Mouse (Mus musculus) midbrain, embryonic 10.5 days (tissue): Measurements from ENCODE around the gene Cyp2j5. TPM values are rescaled to one million over a fixed set of nuclear protein-coding genes. Genes with fewer than 3 reads are reported as not detected.

ENCODE experiments used
- DNase-seq: peaks from one replicate; pipeline ENCODE4 v3.0.0-alpha.2; 2017; ENCODE audit warnings: low spot score
- H3K27ac ChIP-seq: fragments of 300-500 bp; sonication (generic); replicated peaks from 2 replicates; pipeline ENCODE4 v1.5.1; 2016; ENCODE audit warnings: mild to moderate bottlenecking
- H3K27me3 ChIP-seq: fragments of 300-500 bp; sonication (generic); 2 replicates; pipeline ENCODE4 v1.6.1; 2016; ENCODE audit warnings: low read depth, mild to moderate bottlenecking; ENCODE audit not compliant: poor library complexity, severe bottlenecking
- H3K36me3 ChIP-seq: fragments of 300-500 bp; sonication (generic); 2 replicates; pipeline ENCODE4 v1.6.1; 2016; ENCODE audit warnings: mild to moderate bottlenecking, moderate library complexity
- H3K4me1 ChIP-seq: fragments of 300-500 bp; sonication (generic); 2 replicates; pipeline ENCODE4 v1.6.1; 2016
- H3K4me3 ChIP-seq: fragments of 300-500 bp; sonication (generic); 2 replicates; pipeline ENCODE4 v1.5.1; 2016; ENCODE audit warnings: mild to moderate bottlenecking, moderate library complexity
- H3K9me3 ChIP-seq: fragments of 300-500 bp; sonication (generic); replicated peaks from 2 replicates; pipeline ENCODE4 v1.6.1; 2016; ENCODE audit warnings: mild to moderate bottlenecking
- WGBS: fragments of 180-500 bp; shearing (Covaris S2); methylation state at CpG from one replicate; pipeline ENCODE4 v1.1.7; 2016; 5-methylcytosine and 5-hydroxymethylcytosine counted together
- polyA plus RNA-seq: library from polyadenylated mRNA; unstranded; fragments of >200 nt; fragmentation: Nextera tagmentation; extraction: Ambion mirVana; gene quantifications from 2 replicates; pipeline ENCODE4 v1.2.1, GENCODE M21; 2016

The Cyp2j5 gene
- polyA plus RNA-seq: not detected in 2 replicates

- no peak within 1 kb of the TSS for H3K4me3 ChIP-seq
- DNase-seq: no peak
- 89% methylated on average over 2 of the region's 2 CpGs for WGBS
Measured at GRCm38 (mm10) chr4:96663991-96664390, at the start of gene Cyp2j5. Gene Cyp2j5, minus strand, starts transcription at chr4:96664154.

GRCm38 (mm10) chr4:96705281-96705951 is 41.5 kb upstream of the Cyp2j5 start:
- Histone ChIP-seq H3K27me3 (no peaks in the 10 kb centered on the region), H3K9me3 (no peaks in the 10 kb centered on the region), H3K4me3 (no peak overlapping the region), H3K36me3 (no peaks in the 10 kb centered on the region), H3K27ac (no peak overlapping the region), H3K4me1 (no peaks in the 10 kb centered on the region)
- WGBS: 64% methylated on average over 2 of the region's 2 CpGs
- DNase-seq: peak; percentile 38

More at GRCm38 (mm10) chr4:96663991-96664390, at the start of gene Cyp2j5:
- Histone ChIP-seq H3K9me3 (no peaks in the 10 kb centered on the region), H3K27ac (no peak within 1 kb of the TSS), H3K36me3 (no peaks in the 10 kb centered on the region), H3K4me1 (no peaks in the 10 kb centered on the region), H3K27me3 (no peaks in the 10 kb centered on the region)

- Histone ChIP-seq H3K4me1 (peaks cover 20% of the 10 kb centered on the region), H3K4me3 (no peak overlapping the region), H3K9me3 (no peaks in the 10 kb centered on the region), H3K27me3 (no peaks in the 10 kb centered on the region), H3K27ac (0 out of 2 replicates have a peak overlapping the region, but pooled peaks have one; percentile 38), H3K36me3 (no peaks in the 10 kb centered on the region)
- no peak for DNase-seq
- WGBS: 80% methylated on average over 5 of the region's 5 CpGs
Measured at GRCm38 (mm10) chr4:96698218-96698561, 34.2 kb upstream of the Cyp2j5 start.

- Histone ChIP-seq H3K27me3 (no peaks in the 10 kb centered on the region), H3K9me3 (no peaks in the 10 kb centered on the region), H3K27ac (0 out of 2 replicates have a peak overlapping the region, but pooled peaks have one; percentile 38), H3K36me3 (no peaks in the 10 kb centered on the region), H3K4me3 (no peak overlapping the region), H3K4me1 (peaks cover 20% of the 10 kb centered on the region)
- DNase-seq: no peak
- WGBS: 85% methylated on average over 15 of the region's 15 CpGs
Measured at GRCm38 (mm10) chr4:96697511-96698217, 33.7 kb upstream of the Cyp2j5 start.

GRCm38 (mm10) chr4:96696614-96697360 is 32.8 kb upstream of the Cyp2j5 start:
- Histone ChIP-seq H3K36me3 (no peaks in the 10 kb centered on the region), H3K9me3 (no peaks in the 10 kb centered on the region), H3K4me1 (peaks cover 20% of the 10 kb centered on the region), H3K4me3 (no peak overlapping the region), H3K27ac (no peak overlapping the region), H3K27me3 (no peaks in the 10 kb centered on the region)
- WGBS: 42% methylated on average over 13 of the region's 13 CpGs
- peak; percentile 61 for DNase-seq

GRCm38 (mm10) chr4:96687358-96687803 is 23.4 kb upstream of the Cyp2j5 start:
- DNase-seq: no peak
- WGBS: 64% methylated on average over 2 of the region's 2 CpGs
- H3K4me1 ChIP-seq: no peaks in the 10 kb centered on the region

GRCm38 (mm10) chr4:96683474-96683873 is 19.5 kb upstream of the Cyp2j5 start:
- Histone ChIP-seq H3K4me1 (no peaks in the 10 kb centered on the region), H3K4me3 (no peak overlapping the region), H3K9me3 (no peaks in the 10 kb centered on the region), H3K27ac (no peak overlapping the region), H3K27me3 (no peaks in the 10 kb centered on the region), H3K36me3 (no peaks in the 10 kb centered on the region)
- 55% methylated on average over 2 of the region's 2 CpGs for WGBS
- DNase-seq: no peak

More at GRCm38 (mm10) chr4:96687358-96687803, 23.4 kb upstream of the Cyp2j5 start:
- H3K27ac ChIP-seq: no peak overlapping the region
- no peak overlapping the region for H3K4me3 ChIP-seq
- H3K27me3 ChIP-seq: no peaks in the 10 kb centered on the region
- H3K9me3 ChIP-seq: no peaks in the 10 kb centered on the region
- H3K36me3 ChIP-seq: no peaks in the 10 kb centered on the region

GRCm38 (mm10) chr4:96680966-96681365 is 17.0 kb upstream of the Cyp2j5 start:
- H3K27ac ChIP-seq: no peak overlapping the region
- DNase-seq: no peak
- no peaks in the 10 kb centered on the region for H3K4me1 ChIP-seq
- no peaks in the 10 kb centered on the region for H3K9me3 ChIP-seq
- H3K36me3 ChIP-seq: no peaks in the 10 kb centered on the region
- no peak overlapping the region for H3K4me3 ChIP-seq
- H3K27me3 ChIP-seq: no peaks in the 10 kb centered on the region

GRCm38 (mm10) chr4:96680233-96680632 is 16.3 kb upstream of the Cyp2j5 start:
- H3K36me3 ChIP-seq: no peaks in the 10 kb centered on the region
- DNase-seq: no peak
- no peaks in the 10 kb centered on the region for H3K9me3 ChIP-seq
- H3K27me3 ChIP-seq: no peaks in the 10 kb centered on the region
- no peaks in the 10 kb centered on the region for H3K4me1 ChIP-seq
- H3K4me3 ChIP-seq: no peak overlapping the region
- 24% methylated on average over 1 of the region's 1 CpGs for WGBS
- H3K27ac ChIP-seq: no peak overlapping the region

GRCm38 (mm10) chr4:96664668-96665454 is 907 bp upstream of the Cyp2j5 start:
- Histone ChIP-seq H3K4me1 (no peaks in the 10 kb centered on the region), H3K4me3 (no peak overlapping the region), H3K9me3 (no peaks in the 10 kb centered on the region), H3K27ac (no peak overlapping the region), H3K27me3 (no peaks in the 10 kb centered on the region), H3K36me3 (no peaks in the 10 kb centered on the region)
- no peak for DNase-seq
- 93% methylated on average over 1 of the region's 1 CpGs for WGBS

GRCm38 (mm10) chr4:96635455-96635854 is 28.5 kb downstream of the Cyp2j5 start:
- no peak overlapping the region for H3K27ac ChIP-seq

GRCm38 (mm10) chr4:96622474-96622873 is 41.5 kb downstream of the Cyp2j5 start:
- no peaks in the 10 kb centered on the region for H3K27me3 ChIP-seq

More at GRCm38 (mm10) chr4:96635455-96635854, 28.5 kb downstream of the Cyp2j5 start:
- 79% methylated on average over 1 of the region's 1 CpGs for WGBS
- Histone ChIP-seq H3K36me3 (no peaks in the 10 kb centered on the region), H3K27me3 (no peaks in the 10 kb centered on the region), H3K9me3 (no peaks in the 10 kb centered on the region), H3K4me1 (no peaks in the 10 kb centered on the region), H3K4me3 (no peak overlapping the region)
- no peak for DNase-seq

More at GRCm38 (mm10) chr4:96622474-96622873, 41.5 kb downstream of the Cyp2j5 start:
- no peak for DNase-seq
- Histone ChIP-seq H3K9me3 (peaks cover 9% of the 10 kb centered on the region; the same call in 1 of the 2 replicates), H3K27ac (no peak overlapping the region), H3K4me1 (no peaks in the 10 kb centered on the region), H3K36me3 (no peaks in the 10 kb centered on the region), H3K4me3 (no peak overlapping the region)
- WGBS: 83% methylated on average over 1 of the region's 1 CpGs
